Mouse (Mus musculus) lung, adult 2 months (tissue): ENCODE measurements around the gene Prodh2.

ENCODE experiments used
- CTCF ChIP-seq: fragments of 200-500 bp; IDR thresholded peaks from 2 replicates; pipeline ENCODE4 v1.5.1; 2011; ENCODE audit warnings: mild to moderate bottlenecking, low read length, control low read depth; ENCODE audit not compliant: insufficient read depth
- POLR2A ChIP-seq: fragments of 200-500 bp; IDR thresholded peaks from 2 replicates; pipeline ENCODE4 v1.6.1; 2011; ENCODE audit warnings: low read depth, mild to moderate bottlenecking, control low read depth, low read length, borderline replicate concordance; ENCODE audit errors: extremely low read depth

DNA sequence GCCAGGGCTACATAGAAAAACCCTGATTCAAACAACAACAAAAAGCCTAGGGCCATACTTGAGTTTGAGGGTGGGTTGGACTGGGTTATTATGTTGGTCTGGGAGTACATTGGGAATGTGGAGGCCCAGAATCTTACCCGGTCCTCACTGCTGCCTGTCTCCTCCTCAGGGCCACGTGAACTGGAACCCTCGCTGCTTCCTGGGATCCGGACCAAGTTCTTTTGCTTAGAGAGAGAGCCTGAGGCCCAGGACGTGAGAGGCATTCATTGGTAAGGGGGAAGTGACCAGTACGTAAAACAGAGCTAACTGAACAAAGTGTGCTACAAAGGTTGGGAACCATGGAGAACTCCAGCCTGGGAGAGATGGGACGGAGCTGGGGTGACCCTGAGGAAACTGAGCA is 43.2 kb upstream of the Prodh2 start:
- TF ChIP-seq POLR2A = no peak
- no peak for TF ChIP-seq CTCF
